Mouse (Mus musculus) G1E-ER4 (cell line): ENCODE measurements around the gene Zyg11a. TPM values are rescaled to one million over a fixed set of nuclear protein-coding genes. Genes with fewer than 3 reads are reported as not detected.

Source experiments
- GATA1 ChIP-seq: IDR thresholded peaks from one replicate; pipeline ENCODE4 v1.8.0; 2012; ENCODE audit warnings: low read length, inconsistent platforms
- polyA plus RNA-seq: library from polyadenylated mRNA; stranded (reverse); fragments of >175 nt; gene quantifications from 2 replicates; pipeline ENCODE4 v1.2.3, GENCODE M21; 2012

Zyg11a gene
- not detected in 2 replicates for polyA plus RNA-seq

DNA sequence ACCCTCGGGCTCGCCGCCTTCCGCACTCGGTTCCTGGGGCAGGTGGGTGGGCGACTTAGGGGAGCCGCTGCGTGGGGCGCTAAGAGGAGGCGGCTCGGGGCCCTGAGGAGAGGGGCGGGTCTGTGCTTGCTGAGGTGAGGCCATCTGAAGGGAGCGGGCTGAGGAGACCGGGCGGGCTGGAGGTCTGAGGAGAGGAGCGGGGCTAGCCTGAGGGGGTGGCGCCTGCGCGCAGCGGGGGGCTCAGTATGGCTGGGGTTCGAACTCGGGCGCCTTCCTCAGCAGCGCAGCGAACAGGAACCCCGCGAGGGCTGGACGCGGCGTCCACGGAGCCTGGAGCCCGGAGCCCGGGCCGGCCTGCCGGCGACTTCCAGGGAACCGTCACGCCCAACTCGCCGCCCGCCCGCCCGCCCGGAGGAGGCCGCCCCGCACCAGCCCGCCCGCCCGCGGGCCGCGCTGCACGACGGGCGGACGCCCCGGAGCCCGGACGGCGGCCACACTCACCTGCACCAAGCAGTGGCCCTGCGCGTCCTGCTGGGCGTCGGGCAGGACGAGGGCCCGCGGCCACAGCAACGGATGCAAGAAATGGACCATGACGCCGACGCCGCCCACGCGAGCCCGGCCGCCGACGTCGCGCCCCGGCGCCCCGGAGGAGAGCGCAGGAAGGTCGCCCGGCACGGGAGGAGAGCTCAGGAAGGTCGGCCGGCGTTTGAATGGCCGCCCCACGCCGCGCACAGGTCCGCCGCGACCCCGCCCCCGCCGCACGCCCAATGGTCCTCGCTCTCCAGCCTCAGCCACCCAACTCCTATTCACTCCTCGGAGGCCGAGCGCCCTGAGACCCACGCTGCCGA lies at the start of gene Zyg11a:
Zyg11a (minus strand) TSS at position 717 of the 848 bp plus-strand sequence.
- TF ChIP-seq GATA1, result no peak

DNA sequence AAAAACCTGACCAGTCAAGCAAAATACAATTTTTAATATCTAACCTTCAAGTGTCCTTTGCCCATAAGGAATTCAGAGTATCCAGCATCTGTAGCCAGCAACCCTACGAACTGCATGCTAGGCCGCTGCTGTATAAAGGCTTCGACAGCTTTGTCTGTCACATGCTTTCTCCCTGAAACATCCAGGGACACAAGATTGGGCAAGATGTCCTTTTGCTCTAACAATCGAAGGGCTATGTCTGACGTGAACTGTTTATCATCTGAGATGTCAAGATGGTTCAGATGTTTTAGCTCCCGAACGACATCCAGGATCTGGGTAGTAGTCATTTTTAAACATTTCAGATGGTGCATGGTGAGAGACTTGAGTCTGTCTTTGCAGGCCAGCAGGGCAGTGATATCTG lies 47.9 kb upstream of the Zyg11a start:
- TF ChIP-seq GATA1, result no peak

DNA sequence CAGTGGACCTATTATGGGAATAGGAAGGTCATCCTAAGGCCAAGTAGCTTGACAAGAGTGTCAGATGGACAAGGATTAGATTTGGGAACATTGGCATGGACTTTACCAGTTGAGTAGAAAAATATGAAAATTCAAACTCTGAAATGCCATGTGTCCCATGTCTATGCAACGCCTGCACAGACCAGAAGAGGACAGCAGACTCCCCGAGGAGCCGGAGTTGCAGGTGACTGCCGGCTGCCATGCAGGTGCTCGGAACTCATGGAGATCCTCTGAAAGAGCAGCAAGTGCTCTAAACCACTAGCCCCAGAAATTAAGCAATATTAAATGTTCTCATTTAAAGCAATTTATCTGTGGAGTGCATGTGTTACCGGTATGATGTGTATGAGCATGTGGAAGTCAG lies 35.5 kb upstream of the Zyg11a start:
- TF ChIP-seq GATA1, result no peak

DNA sequence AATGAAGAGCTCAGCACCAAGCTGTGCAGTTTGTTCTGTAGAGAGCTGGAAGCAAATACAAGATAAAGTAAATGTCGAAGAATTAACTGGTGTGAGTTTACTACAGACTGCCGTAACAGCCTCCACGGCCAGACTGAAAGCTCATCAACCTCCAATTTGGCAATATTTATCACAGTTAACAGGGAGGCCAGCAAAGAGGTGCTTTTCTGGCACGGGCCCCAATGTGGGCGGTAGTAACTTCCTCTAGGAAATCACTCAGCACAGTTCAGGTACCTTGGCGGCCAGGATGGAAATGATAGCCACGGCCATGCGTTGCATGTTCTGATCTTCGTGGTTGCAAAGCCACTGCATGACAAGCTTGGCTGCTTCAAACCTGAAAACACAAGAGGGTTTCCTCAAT lies 32.7 kb upstream of the Zyg11a start:
- no peak for TF ChIP-seq GATA1

DNA sequence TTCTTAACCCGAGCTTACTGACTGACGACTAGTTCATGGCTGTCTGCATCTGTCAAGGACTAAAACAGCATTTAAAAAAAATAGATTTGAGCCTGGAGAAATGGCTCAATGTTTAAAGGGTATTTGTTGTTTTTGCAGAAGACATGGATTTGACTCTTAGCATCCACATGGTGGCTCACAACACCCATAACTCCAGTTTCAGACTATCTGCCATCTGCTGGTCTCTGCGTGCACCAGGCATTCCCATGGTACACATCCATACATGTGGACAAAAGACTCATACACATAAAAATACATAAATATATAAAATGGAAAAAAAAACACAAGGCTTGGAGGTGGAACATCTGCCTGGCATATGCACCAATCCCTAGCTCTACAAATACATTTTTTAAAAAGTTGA lies 31.5 kb upstream of the Zyg11a start:
- no peak for TF ChIP-seq GATA1

DNA sequence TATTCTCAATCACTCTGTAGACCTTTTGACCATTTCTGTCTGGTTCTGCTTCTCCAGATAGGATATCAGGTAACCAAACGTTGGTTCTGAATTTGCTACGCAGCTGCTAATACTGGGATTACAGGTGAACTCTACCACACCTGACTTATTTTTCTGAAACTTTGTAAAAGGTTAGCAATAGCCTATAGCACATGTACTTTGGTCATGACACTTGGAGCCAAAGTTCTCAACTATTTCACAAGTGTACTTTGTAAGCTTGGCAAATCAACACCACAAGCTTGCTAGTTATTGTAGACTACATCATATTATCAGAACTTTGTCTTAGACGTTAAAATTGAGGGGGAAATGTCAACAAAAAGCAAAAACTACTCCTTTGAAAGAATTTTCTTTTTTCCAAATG lies 15.8 kb upstream of the Zyg11a start:
- no peak for TF ChIP-seq GATA1

DNA sequence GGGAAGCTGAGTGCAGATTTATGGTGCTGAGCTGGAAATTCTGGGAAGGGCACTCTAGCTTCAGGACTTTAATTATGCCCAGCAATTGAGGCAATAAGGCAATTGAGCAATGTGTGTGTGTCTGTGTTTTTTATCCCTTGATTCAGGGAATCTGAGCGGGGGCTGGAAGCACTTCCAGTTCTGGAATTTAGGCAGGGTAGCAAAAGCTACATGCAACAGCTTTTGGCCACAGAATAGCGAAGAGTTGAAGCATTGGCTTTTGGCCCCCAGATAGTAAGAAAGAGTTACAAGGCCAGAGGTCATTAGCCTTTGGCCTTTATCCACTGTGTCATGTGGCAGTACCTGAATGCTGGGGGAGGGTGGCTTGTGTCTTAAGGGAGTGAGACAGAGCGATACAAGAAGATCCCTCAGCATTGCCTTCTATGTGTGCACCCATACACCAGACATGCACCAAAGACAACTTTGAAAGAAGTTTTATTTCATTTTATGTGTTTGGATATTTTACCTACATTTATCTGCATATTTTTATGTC lies 7.6 kb upstream of the Zyg11a start:
- no peak for TF ChIP-seq GATA1

DNA sequence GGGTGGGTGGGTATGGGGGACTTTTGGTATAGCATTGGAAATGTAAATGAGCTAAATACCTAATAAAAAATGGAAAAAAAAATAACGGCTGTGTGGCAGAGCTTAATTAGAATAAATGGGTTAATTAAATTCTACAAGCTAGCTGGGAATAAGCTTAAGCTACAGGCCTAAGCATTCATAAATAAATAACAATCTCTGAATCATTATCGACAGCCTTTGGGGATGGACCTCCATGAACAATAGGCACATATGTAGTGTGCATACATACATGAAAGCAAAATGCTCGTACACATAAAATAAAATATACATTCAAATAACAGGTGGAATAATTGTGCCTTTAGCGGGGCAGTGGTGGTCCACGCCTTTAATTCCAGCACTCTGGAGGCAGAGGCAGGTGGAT lies 4.7 kb upstream of the Zyg11a start:
- TF ChIP-seq GATA1, result no peak

DNA sequence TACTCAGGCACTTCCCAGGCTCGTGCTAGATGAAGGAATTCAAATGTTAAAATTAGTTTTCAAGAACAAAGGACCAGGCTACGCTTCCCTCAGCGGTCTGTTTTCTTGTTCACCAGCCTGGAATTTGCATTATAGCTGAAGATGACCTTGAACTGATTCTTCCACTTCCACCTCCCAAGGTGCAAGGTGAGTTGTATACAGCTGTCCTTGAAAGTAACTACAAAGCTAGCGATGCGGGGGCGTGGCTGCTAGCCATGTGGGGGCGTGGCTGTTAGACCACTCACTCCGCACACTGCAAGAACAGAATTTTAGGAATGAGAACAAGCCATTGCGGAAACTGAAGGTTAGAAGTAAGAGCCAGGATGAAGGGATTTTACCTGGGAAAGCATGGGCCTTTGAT lies 1.2 kb upstream of the Zyg11a start:
- no peak for TF ChIP-seq GATA1

DNA sequence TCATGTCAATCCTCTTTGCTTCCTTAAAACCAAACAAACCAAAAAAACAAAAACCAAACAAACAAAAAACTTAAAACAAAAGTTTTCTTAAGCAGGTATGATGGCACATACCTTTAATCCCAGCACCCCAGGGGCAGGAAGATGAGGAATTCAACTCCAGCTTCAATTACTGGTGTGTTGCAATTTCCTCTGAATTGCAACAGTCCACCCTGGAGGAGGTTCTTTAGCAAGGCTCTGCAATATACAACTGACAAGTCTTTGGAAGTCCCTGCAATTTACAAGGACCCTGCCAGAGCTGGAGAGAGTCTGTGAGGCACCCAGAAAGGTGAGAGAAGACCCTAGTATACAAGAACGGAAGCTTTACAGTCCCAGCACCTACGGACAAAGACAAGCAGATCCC lies 4.8 kb downstream of the Zyg11a start:
- TF ChIP-seq GATA1, result no peak

DNA sequence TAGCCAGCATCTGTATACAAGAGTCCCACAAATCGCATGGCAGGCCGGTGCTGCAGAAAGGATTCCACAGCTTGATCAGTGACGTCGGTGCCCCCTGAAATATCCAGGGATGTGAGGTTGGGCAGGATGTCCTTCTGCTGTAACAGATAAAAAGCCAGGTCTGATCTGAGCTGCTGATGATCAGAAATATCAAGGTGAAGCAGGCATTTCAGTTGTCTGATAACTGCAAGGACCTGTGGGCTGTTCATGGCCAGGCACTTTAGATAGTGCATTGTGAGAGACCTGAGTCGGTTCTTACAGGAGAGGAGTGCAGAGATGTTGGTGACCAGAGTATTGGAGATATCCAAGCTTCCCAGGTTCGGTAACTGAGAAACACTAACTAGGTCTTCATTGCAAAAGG lies 13.2 kb downstream of the Zyg11a start:
- TF ChIP-seq GATA1, result no peak

DNA sequence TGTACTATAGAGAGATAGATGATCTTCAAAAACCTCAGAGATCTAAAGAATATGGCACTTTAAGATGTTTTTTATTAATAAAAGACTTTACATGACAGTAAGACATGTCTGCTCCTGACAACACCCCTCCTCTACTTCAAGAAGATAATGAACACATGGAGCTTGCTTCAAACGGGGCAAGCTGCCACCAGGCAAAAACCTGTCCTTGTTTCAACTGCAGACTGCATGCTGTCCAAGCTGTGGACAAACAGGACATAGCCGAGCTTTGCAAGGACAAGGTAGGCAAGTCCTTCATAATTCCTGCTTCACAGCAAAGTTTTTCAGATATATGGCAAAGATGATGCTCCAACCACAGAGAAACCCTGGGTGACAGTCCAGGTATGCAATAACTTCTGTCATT lies 18.6 kb downstream of the Zyg11a start:
- no peak for TF ChIP-seq GATA1

DNA sequence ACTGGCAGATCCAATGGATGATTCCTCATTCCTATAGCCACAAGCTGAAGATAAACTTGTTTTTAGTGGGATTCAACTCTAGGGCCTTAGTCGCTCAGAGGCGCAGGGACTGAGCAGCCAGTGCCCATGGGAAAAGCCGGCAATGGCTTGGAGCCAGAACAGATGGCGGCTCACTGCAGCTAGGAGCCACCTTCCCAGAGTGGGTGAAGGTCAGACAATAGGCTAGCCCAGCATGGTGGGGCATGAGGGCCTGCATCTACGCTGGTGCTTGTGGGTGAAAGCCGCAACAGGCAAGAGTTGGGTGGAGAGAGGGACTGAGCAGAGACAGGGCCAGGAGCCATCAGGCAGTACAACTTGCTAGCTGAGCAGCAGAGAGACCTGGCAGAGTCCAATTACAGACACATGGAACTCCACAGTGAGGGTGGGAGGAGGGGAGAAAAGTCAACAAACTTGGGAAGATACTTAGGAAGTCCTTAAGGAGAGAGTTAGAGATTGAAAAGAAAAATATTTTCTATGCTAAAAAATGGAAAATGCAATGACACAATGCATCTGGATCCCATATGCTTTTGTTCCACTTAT lies 21.5 kb downstream of the Zyg11a start:
- no peak for TF ChIP-seq GATA1

DNA sequence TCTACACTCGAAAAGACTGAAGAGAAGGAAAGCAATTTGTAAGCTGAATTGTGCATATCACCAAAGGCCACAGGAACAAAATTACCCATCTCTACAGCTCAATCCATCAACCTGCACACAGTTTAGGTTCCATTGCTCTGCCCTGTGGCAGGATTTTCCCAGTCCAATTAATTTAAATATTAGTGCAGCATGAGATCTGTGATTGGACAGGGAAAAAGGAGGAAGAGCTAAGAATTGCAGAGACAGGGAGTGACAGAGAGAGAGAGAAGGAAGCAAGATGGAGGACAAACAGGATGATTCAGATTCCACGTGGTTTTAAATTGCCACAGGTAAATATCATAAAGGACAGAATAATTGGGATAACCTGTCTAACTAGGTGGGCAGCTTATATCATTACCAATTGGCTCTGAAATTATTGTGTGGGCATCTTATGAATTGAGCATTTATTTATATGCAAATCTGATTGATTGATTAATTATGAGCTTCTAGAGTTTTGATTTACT lies 25.0 kb downstream of the Zyg11a start:
- TF ChIP-seq GATA1, result no peak

DNA sequence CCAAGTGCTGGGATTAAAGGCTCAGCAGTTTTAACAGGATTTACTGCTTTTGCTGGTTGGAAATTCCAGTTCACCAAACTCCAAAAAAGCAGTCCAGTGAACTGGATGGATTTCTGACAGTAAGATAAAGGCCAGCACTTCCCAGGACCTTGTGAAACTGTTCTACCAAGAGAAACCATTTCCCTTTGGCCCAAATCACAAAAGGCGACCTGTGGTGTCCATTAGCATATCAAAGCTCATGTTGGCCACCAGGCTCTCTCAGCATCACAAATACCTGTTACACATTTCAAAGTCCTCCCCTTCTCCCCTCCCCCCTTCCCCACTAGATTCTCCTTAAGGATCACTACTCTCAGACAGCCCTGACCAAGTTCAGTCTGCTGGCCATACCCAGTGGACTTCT lies 35.6 kb downstream of the Zyg11a start:
- no peak for TF ChIP-seq GATA1

DNA sequence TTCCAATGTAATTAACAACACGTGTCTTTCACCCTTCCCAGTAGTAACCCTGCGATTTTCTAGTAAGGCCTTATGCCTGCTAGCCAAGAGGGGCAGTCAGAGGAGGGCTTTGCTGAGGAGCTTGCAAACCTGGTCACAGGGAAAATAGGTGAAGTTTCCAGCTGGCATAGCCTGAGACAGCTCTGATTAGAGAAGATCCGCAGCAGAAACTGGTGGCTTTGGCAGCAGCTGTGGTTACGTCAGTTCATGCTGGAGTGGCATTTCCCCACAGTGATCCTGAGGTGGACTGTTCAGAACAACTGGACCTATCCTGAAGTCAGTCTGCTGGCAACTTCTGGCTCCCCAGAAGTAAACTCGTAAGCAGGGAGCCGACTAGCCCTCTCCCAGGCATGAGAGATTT lies 49.8 kb downstream of the Zyg11a start:
- no peak for TF ChIP-seq GATA1

DNA sequence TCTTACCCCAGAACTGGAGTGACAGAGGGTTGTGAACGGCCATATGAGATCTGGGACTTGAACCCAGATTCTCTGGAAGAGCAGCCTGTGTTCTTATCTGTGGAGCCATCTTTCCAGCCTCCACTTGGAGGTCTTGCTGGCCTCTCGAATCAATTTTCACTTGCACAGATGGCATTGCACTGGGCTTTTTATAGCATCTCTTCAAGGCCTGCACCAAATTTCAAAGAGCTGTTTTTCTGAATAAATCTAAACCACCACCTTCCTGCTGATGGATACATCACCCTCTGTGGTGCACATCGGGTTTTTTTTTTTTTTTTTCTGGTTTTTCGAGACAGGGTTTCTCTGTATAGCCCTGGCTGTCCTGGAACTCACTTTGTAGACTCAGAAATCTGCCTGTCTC lies 51.0 kb downstream of the Zyg11a start:
- TF ChIP-seq GATA1, result no peak
